In genomic region chr3:84218498-84218897, GRCm38 (mm10) we compare ENCODE assay signal across 15 mouse cellular contexts. TPM values are rescaled to one million over a fixed set of nuclear protein-coding genes. Genes with fewer than 3 reads are reported as not detected.
DNase-seq lines count a peak whose midpoint lies in the region; ATAC-seq lines count a peak whose summit lies in the region.
"Had no signal": no experiment of that assay in that cellular context is flagged by ENCODE, and none has a peak within 500 bp of the region (broad histone marks: within the 10 kb centered on the region; RNA-seq: fewer than 3 reads in every experiment).

No protein-coding gene starts in this region.

- peak overlapping the region; percentile 84 for H3K9ac ChIP-seq in hindbrain, embryonic 15.5 days
- H3K9ac ChIP-seq in neural tube, embryonic 12.5 days, result no peak overlapping the region

- H3K36me3 ChIP-seq in forebrain, embryonic 10.5 days (replicated peaks), result no peaks in the 10 kb centered on the region
- H3K36me3 ChIP-seq in hindbrain, embryonic 15.5 days, result no peaks in the 10 kb centered on the region
- no peaks in the 10 kb centered on the region for H3K36me3 ChIP-seq in neural tube, embryonic 12.5 days

- H3K4me1 ChIP-seq in forebrain, embryonic 10.5 days, result peaks cover 71% of the 10 kb centered on the region
- H3K4me1 ChIP-seq in hindbrain, embryonic 15.5 days (replicated peaks), result peaks cover 69% of the 10 kb centered on the region
- peaks cover 65% of the 10 kb centered on the region for H3K4me1 ChIP-seq in neural tube, embryonic 12.5 days

- H3K9me3 ChIP-seq in forebrain, embryonic 10.5 days, result no peaks in the 10 kb centered on the region
- H3K9me3 ChIP-seq in hindbrain, embryonic 15.5 days, result no peaks in the 10 kb centered on the region
- H3K9me3 ChIP-seq in neural tube, embryonic 12.5 days, result no peaks in the 10 kb centered on the region

- H3K4me3 ChIP-seq in forebrain, embryonic 10.5 days, result peak overlapping the region; percentile 70
- H3K4me3 ChIP-seq in hindbrain, embryonic 15.5 days, result peak overlapping the region; percentile 60
- 0 out of 2 replicates have a peak overlapping the region, but pooled peaks have one; percentile 42 for H3K4me3 ChIP-seq in neural tube, embryonic 12.5 days

- no peak for ATAC-seq in hindbrain, embryonic 15.5 days (ENCODE audit: low FRiP score, low read depth)
- no peak for ATAC-seq in neural tube, embryonic 12.5 days (ENCODE audit: low FRiP score, low read depth)

- peaks cover 4% of the 10 kb centered on the region; the same call in 1 of the 2 replicates for H3K27me3 ChIP-seq in forebrain, embryonic 10.5 days (ENCODE audit: poor library complexity, severe bottlenecking)
- H3K27me3 ChIP-seq in hindbrain, embryonic 15.5 days, result no peaks in the 10 kb centered on the region
- no peaks in the 10 kb centered on the region for H3K27me3 ChIP-seq in neural tube, embryonic 12.5 days (replicated peaks)

- DNase-seq in cerebellum, adult 9-10 months, result peak; percentile 50
- no peak for DNase-seq in cerebellum, postnatal 25 days
- no peak for DNase-seq in forebrain, embryonic 10.5 days (ENCODE audit: extremely low spot score, low spot score)
- DNase-seq in urinary bladder, postnatal 4 days (ENCODE audit: low spot score in 2 of 2), result no peak
- no peak for DNase-seq in urinary bladder, postnatal 25 days (ENCODE audit: low spot score)
- DNase-seq in left cerebral cortex, postnatal 36 days (ENCODE audit: low spot score in 2 of 2), result no peak
- DNase-seq: lung, adult 18-20 months; thymus, postnatal 25 days had no signal

- peak overlapping the region; percentile 90 for H3K27ac ChIP-seq in forebrain, embryonic 10.5 days
- peak overlapping the region; percentile 67 for H3K27ac ChIP-seq in hindbrain, embryonic 15.5 days (replicated peaks)
- H3K27ac ChIP-seq in neural tube, embryonic 12.5 days, result no peak overlapping the region
- H3K27ac ChIP-seq: kidney, postnatal 0 days had no signal

- intact Hi-C loops in left cerebral cortex, postnatal 36 days (cut with DNase I), result no loop called here

- WGBS in forebrain, embryonic 10.5 days, result 53% methylated on average over 2 of the region's 2 CpGs
- WGBS in hindbrain, embryonic 15.5 days, result 43% methylated on average over 2 of the region's 2 CpGs
- WGBS in neural tube, embryonic 12.5 days, result 60% methylated on average over 2 of the region's 2 CpGs

- peak overlapping the region; percentile 78 for H3K4me2 ChIP-seq in hindbrain, embryonic 15.5 days
- H3K4me2 ChIP-seq in neural tube, embryonic 12.5 days (replicated peaks), result peak overlapping the region; percentile 65

RNA-seq across cellular contexts. Expression of gene Gm6525, which starts 44.6 kb away (rescaled TPM):
- 0.87 and 1.5 TPM in 2 replicates for polyA plus RNA-seq in forebrain, embryonic 10.5 days (2016; fragmentation: Nextera tagmentation; extraction: Ambion mirVana)
- 2.1 and 2.3 TPM in 2 replicates for polyA plus RNA-seq in hindbrain, embryonic 15.5 days (2015; fragmentation: Nextera tagmentation; extraction: Ambion mirVana)
- polyA plus RNA-seq in neural tube, embryonic 12.5 days (2016; fragmentation: Nextera tagmentation; extraction: Ambion mirVana), result 2.2 and 2.6 TPM in 2 replicates
- not detected for total RNA-seq in left cerebral cortex, postnatal 36 days (2021)
- total RNA-seq: heart, adult 8-10 months; hematopoietic stem cell, adult 5-6 weeks; left cerebral cortex, adult 8-10 months had no signal
- polyA plus RNA-seq: spleen, adult 2 months had no signal
